Mouse (Mus musculus): ENCODE data around the gene Kctd14.
A peak's percentile ranks its signal among the peaks of the same experiment; 100 is the strongest.
"Not testable (repeated sequence)": the region's sequence is repeated elsewhere in the genome, so short reads cannot be mapped to it uniquely, and the experiment has no call there.

The Kctd14 gene

DNA sequence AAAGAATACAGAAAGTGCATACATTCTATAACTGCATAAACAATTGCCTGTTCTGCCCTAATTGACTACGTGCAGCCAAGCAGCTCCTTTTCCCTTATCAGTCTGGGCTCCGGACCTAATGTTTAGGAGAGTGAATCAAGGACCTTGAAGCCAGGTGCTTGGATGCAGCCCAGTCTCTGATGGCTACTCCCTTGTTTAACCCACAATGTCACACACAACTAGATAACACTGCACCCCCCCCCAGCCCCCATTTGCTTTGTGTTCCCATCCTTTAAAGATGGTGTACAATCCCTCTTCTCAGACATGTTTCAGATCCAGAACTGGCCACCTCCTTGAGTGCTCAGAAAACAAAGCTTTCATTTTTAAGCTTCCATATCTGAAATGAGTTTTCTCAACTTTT is at the start of gene Kctd14:
TSS of gene Kctd14 (plus strand) at position 301 of the 400 bp plus-strand sequence.
- not testable (repeated sequence) for DNase-seq

DNA sequence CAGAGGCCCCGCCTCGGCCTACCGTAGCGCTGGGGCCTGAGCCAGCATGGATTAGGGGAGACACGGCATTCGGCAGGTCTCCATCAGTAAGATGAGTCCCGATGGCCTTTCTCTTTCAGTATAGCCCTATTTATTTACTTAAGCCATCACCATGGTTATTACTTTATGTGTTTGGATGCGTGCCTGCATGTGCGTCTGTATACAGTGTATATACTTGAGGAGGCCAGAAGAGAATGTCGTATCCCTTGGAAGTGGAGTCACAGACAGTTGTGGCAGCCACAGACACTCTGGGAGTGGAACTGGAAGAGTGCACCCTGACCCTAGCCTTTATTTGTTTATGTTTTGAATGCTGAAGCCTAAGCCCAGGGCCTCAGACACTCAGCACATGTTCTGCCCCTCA is 44.0 kb upstream of the Kctd14 start:
- no peak for DNase-seq

DNA sequence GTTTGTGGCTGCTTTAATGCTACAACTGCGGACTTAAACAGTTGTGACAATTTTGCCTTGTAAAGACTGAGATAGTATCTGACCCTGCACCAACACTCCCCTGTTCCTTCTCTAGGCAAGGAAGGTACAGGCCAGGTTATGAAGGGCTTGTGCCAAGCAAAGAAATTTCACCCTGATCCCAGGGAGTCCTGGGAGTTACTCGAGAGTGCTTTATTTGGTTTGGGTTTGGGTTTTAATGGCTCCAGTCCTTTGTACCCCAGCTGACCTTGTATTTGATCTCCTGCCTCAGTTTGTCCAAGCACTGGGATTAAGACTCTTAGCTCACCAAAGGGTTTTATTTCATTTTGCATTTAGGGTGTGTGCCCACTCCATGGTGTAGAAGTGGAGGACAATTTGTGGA is 40.0 kb upstream of the Kctd14 start:
- DNase-seq: no peak

DNA sequence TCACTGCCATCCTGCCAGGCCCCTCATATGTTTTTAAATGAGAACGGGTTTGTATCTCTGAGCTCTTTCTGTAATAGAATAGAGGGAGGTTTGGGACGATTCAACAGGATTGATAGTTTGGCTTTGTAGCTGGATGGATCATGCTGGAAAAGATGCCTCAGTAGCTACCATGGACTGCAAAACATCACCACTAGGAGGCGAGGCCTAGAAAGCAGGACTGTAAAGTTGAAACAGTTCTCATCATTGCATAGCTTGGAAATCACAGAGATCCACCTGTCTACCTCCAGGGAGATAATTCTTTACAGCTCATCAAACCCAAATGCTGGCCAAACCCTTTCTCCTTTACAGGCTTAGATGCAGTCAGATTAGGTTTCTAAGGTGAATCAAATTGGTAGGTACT is 39.5 kb upstream of the Kctd14 start:
- no peak for DNase-seq

DNA sequence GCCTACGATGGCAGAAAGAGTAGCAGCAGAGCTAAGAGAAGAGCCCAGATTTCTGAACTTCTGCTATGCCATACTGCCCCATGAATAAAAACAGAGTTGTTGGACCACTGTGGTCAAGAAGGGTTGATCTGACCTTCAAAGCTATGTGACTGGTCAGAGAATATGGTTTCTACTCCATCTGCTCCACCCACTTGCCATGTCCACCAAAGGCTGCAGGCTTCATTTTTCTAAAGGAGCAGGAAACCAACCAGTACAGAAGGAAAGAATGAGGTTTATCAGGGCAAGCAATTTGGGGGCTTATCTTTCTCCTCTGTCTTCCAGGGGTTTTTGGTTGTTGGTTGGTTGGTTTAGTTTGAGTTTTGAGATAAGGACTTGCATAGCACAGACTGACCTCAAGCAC is 37.1 kb upstream of the Kctd14 start:
- DNase-seq: no peak

DNA sequence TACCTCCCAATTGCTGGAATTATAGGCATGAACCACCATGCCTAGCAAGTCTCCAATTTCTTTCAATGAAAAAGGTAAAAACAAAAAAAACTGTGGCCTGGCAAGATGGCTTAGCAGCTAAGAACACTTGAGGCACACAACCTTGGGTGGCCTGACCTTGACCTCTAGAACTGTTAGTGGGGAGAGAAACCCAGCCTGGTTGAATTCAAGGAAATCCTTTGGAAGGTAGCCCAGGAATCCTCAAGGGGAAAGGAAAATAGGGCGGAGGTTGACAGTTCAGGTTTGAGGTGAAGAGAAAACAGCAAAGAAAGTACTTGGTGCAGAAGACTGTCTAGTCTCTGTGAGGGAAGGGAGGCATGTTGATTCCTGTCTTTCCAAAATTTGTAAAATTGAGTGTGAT is 36.7 kb upstream of the Kctd14 start:
- no peak for DNase-seq

DNA sequence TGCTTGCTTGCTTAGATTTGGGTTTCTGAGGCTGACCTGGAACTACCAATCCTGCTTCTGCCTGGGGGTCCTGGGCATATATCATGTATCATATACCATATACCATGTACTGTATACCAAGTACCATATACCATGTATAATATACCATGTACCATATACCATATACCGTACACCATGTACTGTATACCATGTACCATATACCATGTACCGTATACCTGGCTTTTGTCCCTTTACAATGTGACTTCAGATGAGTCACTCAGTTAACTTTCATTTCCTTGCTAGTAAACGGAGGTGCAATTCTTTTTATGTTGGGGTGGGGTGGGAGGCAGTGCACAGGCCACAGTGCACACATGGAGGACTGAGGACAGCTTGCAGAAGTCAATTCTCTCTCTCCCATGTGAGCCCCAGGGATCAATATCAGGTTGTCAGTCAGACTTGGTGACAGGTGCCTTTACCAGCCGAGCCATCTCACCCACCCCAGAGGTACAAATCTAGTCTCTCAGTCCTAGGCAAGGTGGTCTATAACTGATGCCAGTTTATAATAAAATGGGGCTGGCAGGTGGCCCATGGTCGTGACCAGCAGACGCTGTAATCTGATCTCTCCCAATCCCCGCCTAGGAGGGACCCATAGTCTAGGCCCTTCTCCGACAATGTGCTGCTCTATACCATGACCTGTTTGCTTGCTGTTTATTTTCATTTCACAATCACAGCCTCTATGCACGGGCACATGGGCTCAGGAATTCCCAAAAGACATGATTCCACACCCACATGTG is 36.0 kb upstream of the Kctd14 start:
- no peak for DNase-seq

DNA sequence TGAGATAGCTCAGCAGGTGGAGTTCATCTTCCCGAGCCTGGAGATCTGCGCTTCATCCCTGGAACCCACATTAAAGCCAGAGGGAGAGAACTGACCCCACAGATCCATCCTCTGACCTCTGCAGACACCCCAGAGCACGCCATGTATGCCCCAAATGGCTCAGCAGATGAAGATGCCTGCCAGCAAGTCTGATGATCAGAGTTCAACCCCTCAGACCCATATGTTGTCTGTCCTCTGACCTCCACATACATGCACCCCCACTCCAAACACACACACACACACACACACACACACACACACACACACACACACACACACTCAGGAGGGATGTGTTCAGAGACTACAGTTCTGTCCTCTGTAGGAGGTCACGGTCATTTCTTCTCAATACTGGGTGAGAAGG is 34.6 kb upstream of the Kctd14 start:
- DNase-seq: no peak

DNA sequence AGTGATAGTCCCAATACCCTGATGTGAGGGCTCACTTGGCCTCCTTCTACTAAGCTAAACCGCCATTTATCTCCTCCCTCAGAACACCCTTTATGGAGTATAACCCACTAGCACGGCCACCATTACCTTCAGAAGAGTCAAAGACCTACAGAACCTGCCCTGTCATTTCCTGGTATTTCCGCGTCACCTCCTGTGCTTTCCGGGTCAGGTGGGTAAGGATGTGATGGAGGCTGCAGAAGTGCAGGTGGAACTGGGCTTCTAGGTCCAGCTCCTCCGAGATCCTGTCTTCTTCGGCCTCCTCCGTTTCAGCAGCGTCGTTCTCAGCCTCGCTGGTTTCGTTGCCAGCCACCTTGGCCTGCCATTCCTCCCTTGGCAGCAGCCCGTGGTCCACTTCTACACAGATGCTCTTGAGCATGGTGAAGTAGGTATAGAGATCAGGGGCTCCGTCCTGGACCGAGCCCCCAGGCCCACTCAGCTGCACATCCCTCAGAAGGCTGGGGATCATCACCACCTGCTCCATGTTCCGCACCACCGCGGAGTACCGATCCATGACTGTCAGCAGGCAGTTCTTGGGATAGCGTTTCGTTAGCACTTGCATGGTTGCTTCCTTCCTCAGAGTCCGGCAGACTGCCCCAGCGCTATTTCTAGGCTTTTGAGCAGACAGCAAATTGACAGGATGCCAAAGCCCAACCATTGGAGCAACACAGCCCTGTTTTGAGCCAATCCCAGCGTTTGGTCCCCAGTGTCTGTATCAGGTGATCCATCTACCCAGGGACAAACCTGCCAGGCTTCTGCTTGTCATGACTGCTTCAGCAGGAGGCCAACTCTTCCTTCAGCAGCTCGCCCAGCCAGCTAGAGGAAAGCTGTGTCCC is 34.0 kb upstream of the Kctd14 start, which contains the start of gene Thrsp:
TSS of gene Thrsp (minus strand) at position 825 of the 872 bp plus-strand sequence.
- peak; percentile 61 for DNase-seq

DNA sequence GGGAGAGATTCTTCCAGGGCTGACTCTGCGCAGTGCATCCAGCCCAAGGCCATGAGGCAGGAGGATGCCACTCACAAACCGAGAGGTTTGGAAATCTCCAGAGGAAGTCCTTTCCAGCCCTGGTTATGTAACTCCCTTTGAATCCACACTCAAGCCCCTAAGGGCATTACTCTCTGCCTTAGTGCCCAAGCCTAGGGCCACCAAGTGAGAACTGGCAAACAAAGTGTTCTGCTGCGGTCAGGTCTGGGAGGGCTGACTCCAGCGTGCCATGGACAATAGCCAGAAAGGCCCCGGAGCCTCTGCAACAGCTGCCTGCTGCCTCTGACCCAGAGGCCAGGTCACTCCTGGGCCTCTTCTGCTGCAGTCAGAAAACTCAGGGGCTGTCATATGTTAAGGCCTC is 32.4 kb upstream of the Kctd14 start:
- DNase-seq: peak; percentile 42

DNA sequence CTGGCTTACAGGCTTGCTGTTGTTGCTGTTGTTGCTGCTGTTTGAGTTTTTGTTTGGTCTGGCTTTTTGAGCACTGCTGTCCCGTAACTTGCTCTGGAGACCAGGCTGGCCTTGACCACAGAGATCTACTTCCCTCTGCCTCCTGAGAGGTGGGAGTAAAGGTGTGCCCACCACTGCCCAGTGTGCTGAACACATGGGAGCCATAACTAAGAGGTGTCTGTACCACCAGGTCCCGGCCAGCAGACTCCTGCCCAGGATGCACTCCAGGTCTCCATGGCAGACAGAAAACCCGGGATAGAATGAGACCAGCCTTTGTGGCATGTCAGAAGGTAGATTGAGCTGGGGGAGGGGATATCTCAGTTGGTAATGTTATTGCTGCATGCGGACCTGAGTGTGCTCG is 32.0 kb upstream of the Kctd14 start:
- DNase-seq: no peak

DNA sequence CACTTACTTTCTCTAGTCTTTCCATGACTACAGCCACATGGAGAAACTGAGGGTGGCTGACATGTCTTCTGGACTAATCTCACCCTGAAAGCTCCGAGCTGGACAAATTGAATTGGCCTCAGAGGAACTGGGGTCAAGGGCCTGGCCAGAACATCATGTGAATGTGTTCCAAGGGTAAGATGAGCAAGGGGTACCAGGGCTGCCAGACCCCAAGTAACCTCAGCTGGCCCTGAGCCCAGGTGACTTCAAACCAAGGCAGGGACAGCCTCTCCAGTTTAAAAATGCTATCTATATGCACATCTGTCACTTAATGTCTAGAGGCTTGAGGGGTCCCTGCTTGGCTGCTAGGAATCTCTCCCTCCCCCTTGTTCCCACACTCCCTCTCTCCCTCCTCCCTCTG is 30.7 kb upstream of the Kctd14 start:
- no peak for DNase-seq

DNA sequence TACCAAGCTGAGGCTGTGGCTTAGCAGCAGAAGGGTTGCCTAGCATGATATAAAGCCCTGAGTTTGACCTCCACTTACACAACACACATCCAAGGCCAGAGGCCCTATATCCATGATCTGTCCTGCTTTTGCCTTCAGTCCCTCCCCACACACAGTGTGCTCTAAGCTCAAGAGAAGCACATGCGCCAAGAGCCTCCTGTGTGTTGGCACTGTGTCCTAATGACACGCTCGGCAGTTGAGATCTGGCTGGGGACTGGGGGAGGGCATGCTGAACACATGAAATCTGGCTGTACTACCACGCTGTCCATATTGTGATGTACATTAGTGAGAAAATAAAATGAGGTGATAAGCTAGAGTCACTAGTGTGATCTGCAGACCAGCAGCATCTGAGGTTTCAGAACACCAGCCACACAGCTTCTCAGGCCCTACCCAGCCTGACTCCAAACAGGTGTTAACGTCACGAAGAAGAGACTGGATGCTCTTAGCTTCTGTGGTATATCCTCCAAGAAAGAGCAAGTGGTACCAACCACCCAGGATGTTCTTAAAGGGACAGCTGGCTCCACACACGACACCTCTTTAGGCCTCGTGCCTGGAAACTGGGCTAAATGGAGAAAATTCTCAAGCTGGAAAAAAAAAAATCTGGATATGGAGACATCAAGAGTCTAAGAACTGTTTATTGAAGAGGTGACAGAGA is 30.0 kb upstream of the Kctd14 start:
- DNase-seq: no peak

DNA sequence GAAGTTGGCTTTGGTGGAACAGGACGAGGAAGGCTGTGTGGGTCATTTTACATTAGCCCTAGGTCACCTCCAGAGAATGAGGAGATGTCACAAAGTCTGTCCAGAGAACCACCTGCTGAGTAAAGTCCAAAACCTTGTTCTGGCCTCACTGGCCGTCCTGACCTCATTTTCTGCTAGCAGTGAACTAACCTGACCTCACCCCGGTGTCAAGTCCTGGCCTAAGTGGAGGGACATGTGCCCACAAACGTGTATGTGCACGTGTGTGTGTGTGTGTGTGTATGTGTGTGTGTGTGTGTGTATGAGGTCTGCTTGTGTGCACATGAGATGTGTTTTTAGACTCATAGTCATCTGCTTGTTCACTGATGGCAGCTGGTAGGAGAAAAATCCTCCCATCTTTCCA is 27.4 kb upstream of the Kctd14 start:
- no peak for DNase-seq

DNA sequence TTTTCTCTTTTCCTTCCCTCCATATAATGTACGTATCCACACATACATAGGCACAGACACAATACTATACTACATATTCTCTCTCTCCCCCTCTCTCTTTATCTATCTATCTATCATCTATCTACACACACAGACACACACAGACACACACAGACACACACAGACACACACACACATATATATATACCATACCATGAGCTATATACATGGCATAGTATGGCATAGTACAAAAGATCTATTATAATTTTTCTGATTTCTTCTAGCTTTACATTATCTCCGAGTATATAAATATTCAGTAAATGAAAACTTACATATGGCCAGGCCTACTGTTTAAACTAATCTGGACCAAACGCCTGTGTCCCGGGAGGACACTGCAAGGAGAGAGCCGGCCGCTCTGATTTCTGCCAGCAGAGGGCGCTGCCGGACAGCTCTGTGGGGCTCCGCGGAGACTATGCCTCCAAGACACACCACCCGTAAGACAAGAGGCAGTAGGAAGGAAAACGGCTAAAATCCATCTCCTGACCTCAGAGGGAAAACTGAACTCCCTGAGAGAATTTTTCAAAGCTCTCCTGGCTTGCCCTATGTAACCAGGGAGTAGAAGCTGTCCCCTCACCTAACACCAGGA is 26.4 kb upstream of the Kctd14 start:
- peak; percentile 96 for DNase-seq

DNA sequence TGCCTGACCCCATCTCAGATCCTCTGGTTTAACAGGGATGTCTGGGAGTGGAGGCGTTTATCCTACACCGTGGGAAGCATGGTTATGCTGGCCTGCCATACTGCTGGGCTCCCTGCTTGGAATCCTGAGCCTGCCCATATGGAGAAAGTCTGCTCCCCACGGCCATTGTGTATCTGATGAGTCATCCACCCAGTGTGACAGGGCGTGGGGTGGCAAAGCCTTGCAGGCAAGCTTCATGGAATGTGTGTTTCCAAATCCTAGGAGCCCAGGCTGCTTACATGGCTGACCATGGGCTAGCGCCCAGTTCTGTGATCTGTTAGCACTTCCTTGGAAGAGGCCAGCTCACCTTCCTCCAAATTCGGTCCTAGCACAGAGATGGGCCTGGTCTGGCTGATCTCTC is 24.6 kb upstream of the Kctd14 start:
- no peak for DNase-seq

DNA sequence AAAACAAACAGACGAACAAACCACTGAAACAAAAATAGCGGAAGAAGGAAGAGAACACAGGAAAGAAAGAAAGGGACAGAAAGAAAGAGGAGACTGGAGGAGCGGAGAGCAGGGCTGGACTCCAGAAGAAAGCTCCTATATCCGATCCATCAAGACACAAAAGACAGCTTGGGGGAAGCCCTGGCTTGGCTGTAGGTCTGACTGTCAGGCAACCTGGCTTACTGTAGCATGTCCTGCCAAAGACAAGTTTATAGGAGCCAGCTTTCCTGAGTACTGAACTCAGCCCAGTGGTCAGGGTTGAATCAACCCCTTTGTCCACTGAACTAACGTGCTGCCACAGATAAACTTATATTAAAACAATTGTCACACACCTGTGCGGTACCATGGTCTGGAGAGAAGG is 23.8 kb upstream of the Kctd14 start:
- no peak for DNase-seq

DNA sequence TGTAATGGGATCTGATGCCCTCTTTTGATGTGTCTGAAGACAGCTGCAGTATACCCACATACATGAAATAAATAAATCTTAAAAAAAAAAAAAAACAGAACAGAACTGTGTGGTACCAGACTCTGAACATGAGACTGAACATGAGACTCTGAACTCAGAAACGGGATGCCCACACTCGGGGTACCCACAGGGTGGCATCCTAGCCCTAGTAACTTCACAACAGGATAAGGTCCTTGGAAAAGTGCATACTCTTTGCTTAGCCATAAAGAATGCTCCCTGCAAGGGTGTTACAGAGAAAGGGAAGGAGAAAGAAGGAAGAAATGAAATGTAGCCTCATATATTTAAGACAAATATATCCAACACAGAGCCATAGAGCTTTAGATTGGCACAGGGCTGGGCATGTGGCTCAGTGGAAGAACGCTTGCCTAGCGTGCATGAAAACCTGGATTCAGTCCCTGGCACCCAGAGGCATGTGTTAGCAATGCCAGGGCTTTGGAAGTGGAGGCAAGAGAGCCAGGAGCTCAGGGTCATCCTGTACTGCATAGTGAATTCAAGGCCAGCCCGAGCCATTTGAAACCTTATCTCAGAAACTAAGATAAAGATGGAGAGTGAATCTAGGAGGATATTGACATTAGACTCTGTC is 23.2 kb upstream of the Kctd14 start:
- DNase-seq: no peak

DNA sequence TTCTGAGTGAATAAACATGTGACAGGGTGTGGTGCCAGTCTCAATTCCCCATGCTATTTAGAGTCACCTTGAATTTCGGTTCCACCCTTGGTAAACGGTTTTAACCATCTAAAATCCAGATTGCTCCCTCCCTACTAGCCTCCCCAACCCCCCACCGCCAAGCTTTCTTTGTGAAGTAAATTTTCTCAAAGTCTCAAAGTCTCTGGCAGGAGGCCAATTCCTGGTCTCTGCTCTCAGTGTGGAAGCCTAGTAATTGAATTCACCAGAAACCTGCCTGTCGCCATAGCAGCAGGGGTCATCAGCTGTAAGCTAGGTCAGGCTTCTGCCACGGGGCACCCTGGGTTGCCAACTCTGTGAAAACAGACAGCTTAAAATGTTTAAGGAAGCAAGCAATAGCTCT is 21.4 kb upstream of the Kctd14 start:
- DNase-seq: no peak

DNA sequence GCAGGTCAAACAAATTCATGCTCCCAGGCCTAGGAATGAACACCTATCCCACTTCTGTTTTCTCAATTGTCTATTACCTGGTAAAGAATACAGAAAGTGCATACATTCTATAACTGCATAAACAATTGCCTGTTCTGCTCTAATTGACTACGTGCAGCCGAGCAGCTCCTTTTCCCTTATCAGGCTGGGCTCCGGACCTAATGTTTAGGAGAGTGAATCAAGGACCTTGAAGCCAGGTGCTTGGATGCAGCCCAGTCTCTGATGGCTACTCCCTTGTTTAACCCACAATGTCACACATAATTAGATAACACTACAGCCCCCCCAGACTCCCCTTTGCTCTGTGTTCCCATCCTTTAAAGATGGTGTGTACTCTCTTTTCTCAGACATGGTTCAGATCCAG is 17.6 kb upstream of the Kctd14 start:
- DNase-seq: not testable (repeated sequence)

DNA sequence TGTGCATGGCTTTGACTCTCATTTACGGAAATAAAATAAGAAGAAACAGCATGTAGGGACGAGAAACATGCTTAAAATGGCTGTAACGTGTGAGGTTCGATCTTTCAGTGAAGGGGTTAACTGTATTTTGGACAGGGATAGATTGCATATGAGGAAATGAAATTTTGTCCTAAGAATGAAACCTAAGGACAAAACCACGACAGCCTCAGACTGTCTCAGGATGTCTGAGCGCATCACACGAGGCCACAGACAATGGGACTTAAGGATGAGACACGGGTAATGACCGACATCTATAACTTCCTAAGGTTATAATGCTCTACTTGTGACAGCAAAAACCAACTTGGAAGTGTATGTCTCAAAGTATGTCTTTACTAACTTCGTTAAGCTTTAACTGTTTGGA is 16.6 kb upstream of the Kctd14 start:
- DNase-seq: no peak

DNA sequence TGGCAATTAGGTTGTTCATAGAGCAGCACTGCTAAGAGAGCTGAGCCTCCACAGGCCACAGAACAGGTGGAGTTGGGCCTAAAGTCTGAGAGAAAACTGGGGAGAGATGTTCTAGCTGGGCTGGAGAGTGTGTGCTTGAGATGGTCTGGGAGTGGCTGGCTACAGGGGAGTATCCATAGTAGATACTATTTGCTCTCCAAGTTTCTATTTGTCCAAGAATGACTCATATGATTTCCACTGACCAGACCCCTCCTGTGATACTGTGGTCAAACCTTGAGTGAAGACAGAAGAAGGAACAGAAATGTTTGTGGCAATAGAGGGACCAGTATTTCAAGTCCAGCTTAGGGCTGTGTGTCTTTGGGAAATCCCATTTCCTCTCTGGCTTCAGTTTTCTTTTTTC is 12.1 kb upstream of the Kctd14 start:
- DNase-seq: no peak

All from lung, postnatal 14 days (tissue).